In genomic region chr9:61484391-61484790, GRCm38 (mm10) we compare ENCODE assay signal across 8 mouse cellular contexts.
DNase-seq lines count a peak whose midpoint lies in the region; ATAC-seq and TF ChIP-seq lines count a peak whose summit lies in the region.

No protein-coding gene starts in this region.

- 0 out of 2 replicates have a peak, but pooled peaks cover 5% of the 10 kb centered on the region for H3K4me1 ChIP-seq in hindbrain, embryonic 14.5 days (replicated peaks; ENCODE audit: control insufficient read depth, insufficient read depth, low read length)
- no peaks in the 10 kb centered on the region; the same call in 1 of the 2 replicates for H3K4me1 ChIP-seq in hindbrain, embryonic 16.5 days (ENCODE audit: control insufficient read depth, insufficient read depth, low read depth, low read length)
- H3K4me1 ChIP-seq in CH12.LX (ENCODE audit: control insufficient read depth in 1 of 2, insufficient read depth in 2 of 2) = peaks cover 4 to 12% of the 10 kb centered on the region in 2 experiments

- in situ Hi-C loops in CH12.LX (cut with MboI; ENCODE audit: low pct_ligation_motif_present, low pct_unique_long_range_greater_than_20kb, low sequenced_read_pairs) = no loop called here

- DNase-seq in hindbrain, embryonic 14.5 days (ENCODE audit: low spot score) = peak; percentile 41
- DNase-seq in CH12.LX (ENCODE audit: extremely low read depth) = peak; percentile 66
- DNase-seq in embryo, embryonic 10 days (ENCODE audit: low spot score) = peak; percentile 84
- DNase-seq in lung, postnatal 25 days (ENCODE audit: low spot score) = peak; percentile 11
- no peak for DNase-seq in right cerebral cortex, adult 2 months (ENCODE audit: low spot score in 2 of 2)
- DNase-seq in cerebellum, postnatal 10 days = no peak
- DNase-seq in frontal cortex, postnatal 14 days (ENCODE audit: low spot score in 2 of 2) = no peak

- dilution Hi-C loops in CH12.LX (cut with MboI; ENCODE audit: extremely low pct_ligation_motif_present, extremely low pct_unique_long_range_greater_than_20kb, low sequenced_read_pairs) = no loop called here

- TF ChIP-seq POLR2A in CH12.LX (IDR thresholded peaks at IDR 0.05; ENCODE audit: low read depth, low read length) = no peak

- no peak overlapping the region for H3K4me2 ChIP-seq in hindbrain, embryonic 14.5 days (replicated peaks)
- H3K4me2 ChIP-seq in hindbrain, embryonic 16.5 days (ENCODE audit: low read length) = no peak overlapping the region
- no peak overlapping the region for H3K4me2 ChIP-seq in CH12.LX (ENCODE audit: insufficient read depth, low read depth, poor library complexity, severe bottlenecking)

- no peak overlapping the region for H3K4me3 ChIP-seq in hindbrain, embryonic 14.5 days (replicated peaks; ENCODE audit: low read length)
- no peak overlapping the region for H3K4me3 ChIP-seq in hindbrain, embryonic 16.5 days (ENCODE audit: low read length)
- H3K4me3 ChIP-seq in CH12.LX (replicated peaks in 1 of 3; ENCODE audit: low read depth in 2 of 3, low read length in 2 of 3, poor library complexity in 1 of 3) = no peak overlapping the region

- H3K9me3 ChIP-seq in hindbrain, embryonic 14.5 days (ENCODE audit: control insufficient read depth, low read length) = no peaks in the 10 kb centered on the region
- H3K9me3 ChIP-seq in hindbrain, embryonic 16.5 days (ENCODE audit: control insufficient read depth, low read length) = no peaks in the 10 kb centered on the region
- peaks cover 5% of the 10 kb centered on the region for H3K9me3 ChIP-seq in CH12.LX (replicated peaks; ENCODE audit: low read length)

- H3K79me2 ChIP-seq in CH12.LX (replicated peaks; ENCODE audit: control insufficient read depth, extremely low read depth, insufficient read depth, poor library complexity, severe bottlenecking) = no peaks in the 10 kb centered on the region

- no peak overlapping the region for H3K27ac ChIP-seq in hindbrain, embryonic 14.5 days
- H3K27ac ChIP-seq in hindbrain, embryonic 16.5 days (ENCODE audit: low read depth, low read length) = no peak overlapping the region
- H3K27ac ChIP-seq in CH12.LX (ENCODE audit: insufficient read depth, low read depth) = no peak overlapping the region

- H3K27me3 ChIP-seq in hindbrain, embryonic 14.5 days (ENCODE audit: control insufficient read depth, insufficient read depth, low read length) = peaks cover 17% of the 10 kb centered on the region
- no peaks in the 10 kb centered on the region for H3K27me3 ChIP-seq in hindbrain, embryonic 16.5 days (replicated peaks; ENCODE audit: control insufficient read depth, insufficient read depth, low read length)
- H3K27me3 ChIP-seq in CH12.LX (replicated peaks) = no peaks in the 10 kb centered on the region

- no peak for TF ChIP-seq CTCF in CH12.LX (conservative IDR thresholded peaks at IDR 0.05 in 1 of 2, IDR thresholded peaks at IDR 0.05 in 1 of 2; ENCODE audit: low read depth in 2 of 2, low read length in 2 of 2)

- TF ChIP-seq RAD21 in CH12.LX (IDR thresholded peaks at IDR 0.05; ENCODE audit: low read depth, low read length) = no peak

- no peak for ATAC-seq in hindbrain, embryonic 14.5 days (ENCODE audit: low FRiP score)
- no peak for ATAC-seq in hindbrain, embryonic 16.5 days

- no peaks in the 10 kb centered on the region for H3K36me3 ChIP-seq in hindbrain, embryonic 14.5 days (replicated peaks; ENCODE audit: control insufficient read depth, insufficient read depth)
- H3K36me3 ChIP-seq in hindbrain, embryonic 16.5 days (ENCODE audit: control insufficient read depth, insufficient read depth, low read length) = no peaks in the 10 kb centered on the region
- H3K36me3 ChIP-seq in CH12.LX (replicated peaks in 1 of 2; ENCODE audit: control insufficient read depth in 1 of 2, insufficient read depth in 1 of 2, low read length in 1 of 2) = no peaks in the 10 kb centered on the region

- no peak for TF ChIP-seq EP300 in CH12.LX (IDR thresholded peaks at IDR 0.05; ENCODE audit: low read length)

- H3K9ac ChIP-seq in hindbrain, embryonic 14.5 days = no peak overlapping the region
- no peak overlapping the region for H3K9ac ChIP-seq in hindbrain, embryonic 16.5 days (ENCODE audit: low read depth, low read length)
- no peak overlapping the region for H3K9ac ChIP-seq in CH12.LX (ENCODE audit: insufficient read depth, low read depth)

- 24% methylated on average over 3 of the region's 3 CpGs for WGBS in hindbrain, embryonic 14.5 days
- WGBS in hindbrain, embryonic 16.5 days = 27% methylated on average over 3 of the region's 3 CpGs

TF ChIP-seq in CH12.LX, 34 proteins besides CTCF, POLR2A, EP300 and RAD21:
- no peak for TF ChIP-seq E2F4 (IDR thresholded peaks at IDR 0.05; ENCODE audit: insufficient replicate concordance, low read depth, low read length)
- no peak for TF ChIP-seq MAZ (IDR thresholded peaks at IDR 0.05; ENCODE audit: low read depth, low read length)
- no peak for TF ChIP-seq JUN (IDR thresholded peaks at IDR 0.05; ENCODE audit: insufficient read depth, low read depth, low read length)
- no peak for TF ChIP-seq ZMIZ1 (IDR thresholded peaks at IDR 0.05; ENCODE audit: low read depth, low read length)
- no peak for TF ChIP-seq MAX (IDR thresholded peaks at IDR 0.05; ENCODE audit: low read length)
- no peak for TF ChIP-seq MEF2A (IDR thresholded peaks at IDR 0.05; ENCODE audit: borderline replicate concordance, low read depth, low read length)
- TF ChIP-seq MAFK (IDR thresholded peaks at IDR 0.05; ENCODE audit: insufficient replicate concordance, low read length) = no peak

Comparison
In these comparisons a context has a peak if more than half of its experiments do, and no peak if none do; other contexts are left out.
1. DNase-seq: peak in hindbrain, embryonic 14.5 days (single experiment), CH12.LX (single experiment), embryo, embryonic 10 days (single experiment) and lung, postnatal 25 days (single experiment); none in right cerebral cortex, adult 2 months (0 of 2), cerebellum, postnatal 10 days (0 of 2) and frontal cortex, postnatal 14 days (0 of 2).